Mouse (Mus musculus) frontal cortex, postnatal 14 days (tissue): ENCODE measurements at regions not wholly inside any gene's neighbourhood (a gene's known extent, or its start where the extent isn't known, plus 50 kb on each side); places are given as distances from the start of the nearest gene placed in this dataset.
A peak's percentile ranks its signal among the peaks of the same experiment; 100 is the strongest.

Source experiments
- DNase-seq, 2 experiments: peaks; one replicate each; pipeline ENCODE4 v3.0.0; 2022; ENCODE audit warnings: low spot score in 2 of 2

DNA sequence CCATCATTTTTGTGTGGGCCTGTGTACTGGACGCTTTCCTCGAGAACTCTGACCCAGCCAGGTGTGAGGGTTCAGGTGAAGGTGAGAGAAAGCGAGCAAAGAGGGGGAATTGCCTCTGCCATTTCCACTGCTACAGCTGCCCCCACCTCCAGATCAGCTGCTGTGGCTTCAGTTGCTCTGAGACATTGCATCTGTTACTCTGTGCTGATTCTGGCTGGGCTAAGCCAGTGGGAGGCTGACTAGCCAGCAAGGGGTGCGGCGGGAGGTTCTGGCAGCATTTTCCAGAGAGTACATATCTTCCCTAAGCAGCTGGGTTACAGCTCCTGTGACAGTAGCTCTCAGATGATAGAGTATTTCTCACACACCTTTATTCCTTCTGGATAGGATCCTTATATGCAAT lies 712.7 kb upstream of the Cdh18 start:
- no peak for DNase-seq

- no peak for DNase-seq
Observed at GRCm38 (mm10) chr15:21858540-21858939, 690.3 kb upstream of the Cdh18 start.

DNA sequence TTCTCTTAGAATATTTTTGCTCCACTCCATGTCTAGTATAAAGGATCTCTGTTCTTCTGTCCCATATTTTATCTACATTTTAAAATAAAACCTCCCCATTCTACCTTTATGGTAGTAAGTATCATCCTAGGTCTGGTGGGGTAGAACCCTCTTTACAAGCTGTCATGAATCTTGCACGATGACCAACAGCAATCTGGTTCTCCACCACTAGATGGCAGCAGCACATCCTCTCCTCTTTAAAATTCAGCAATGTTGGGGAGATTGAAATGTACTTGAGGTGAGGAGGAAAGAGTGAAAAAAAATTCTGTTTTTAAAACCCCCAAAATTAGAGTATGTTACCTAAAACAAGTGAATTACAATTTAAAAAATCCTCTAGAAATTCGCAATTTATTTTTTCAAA lies 663.6 kb upstream of the Cdh18 start:
- peak; percentile 14 to 67 for DNase-seq
